Mouse (Mus musculus) liver, postnatal 0 days (tissue): ENCODE measurements around the gene Wnt9b.

Experiments
- CTCF ChIP-seq: sonication (generic); IDR thresholded peaks from 2 replicates; pipeline ENCODE4 v1.5.1; 2016; ENCODE audit warnings: antibody characterized with exemption, low read depth
- EP300 ChIP-seq: IDR thresholded peaks from 2 replicates; pipeline ENCODE4 v1.6.1; 2016; ENCODE audit warnings: antibody characterized with exemption, low read depth, mild to moderate bottlenecking

DNA sequence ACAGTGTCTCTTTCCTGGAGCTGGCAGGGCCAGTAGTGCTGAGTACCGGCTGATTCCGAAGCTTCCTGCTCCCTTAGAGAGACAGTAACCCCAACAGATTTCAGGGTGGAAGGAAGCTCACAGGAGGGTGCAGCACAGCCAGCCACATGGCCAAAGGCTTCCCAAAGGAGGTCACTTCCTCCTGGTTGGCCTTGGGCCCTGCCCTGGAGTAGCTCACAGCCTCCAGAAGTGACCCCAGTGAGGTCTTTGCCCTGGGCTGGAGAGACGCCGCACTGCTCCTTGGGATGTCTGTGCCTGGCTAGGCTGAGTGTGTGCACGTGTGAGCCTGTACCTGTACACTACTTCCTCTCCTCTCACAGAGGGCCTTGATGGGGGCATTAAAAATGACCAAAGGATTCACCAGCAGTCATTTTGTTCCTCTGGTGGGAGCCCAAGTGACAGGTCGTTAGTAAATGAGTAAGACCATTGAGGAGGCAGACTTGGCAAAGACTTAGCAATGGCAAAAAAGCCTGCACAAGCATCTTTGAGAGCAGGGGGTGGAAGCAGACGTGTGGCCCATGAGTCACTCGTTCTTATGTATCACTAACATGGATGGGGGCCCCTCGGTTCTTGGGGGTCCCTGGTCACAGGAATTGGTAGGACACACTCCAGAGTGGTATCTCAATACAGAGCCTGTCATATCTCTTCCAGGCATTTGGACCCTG lies 20.2 kb downstream of the Wnt9b start:
- TF ChIP-seq CTCF (no peak), EP300 (no peak)
